Mouse (Mus musculus) embryonic fibroblast, embryonic 13.5 days (primary cell): Measurements from ENCODE around the gene H2-DMb2. TPM values are rescaled to one million over a fixed set of nuclear protein-coding genes. Genes with fewer than 3 reads are reported as not detected.

Experiments used
- H3K27ac ChIP-seq: 2 replicates; pipeline ENCODE4 v1.5.1; 2012; ENCODE audit warnings: low read length, control low read depth, inconsistent platforms; ENCODE audit not compliant: insufficient read depth
- H3K4me1 ChIP-seq: 2 replicates; pipeline ENCODE4 v1.6.1; 2011; ENCODE audit warnings: low read length; ENCODE audit not compliant: control insufficient read depth, insufficient read depth
- H3K4me3 ChIP-seq: 2 replicates; pipeline ENCODE4 v1.5.1; 2011; ENCODE audit warnings: mild to moderate bottlenecking, control low read depth, low read length; ENCODE audit not compliant: insufficient read depth
- CTCF ChIP-seq: IDR thresholded peaks from 2 replicates; pipeline ENCODE4 v1.5.1; 2011; ENCODE audit warnings: mild to moderate bottlenecking, control low read depth, low read length, moderate library complexity, borderline replicate concordance; ENCODE audit not compliant: insufficient read depth
- POLR2A ChIP-seq: IDR thresholded peaks from 2 replicates; pipeline ENCODE4 v1.6.1; 2011; ENCODE audit warnings: low read depth, mild to moderate bottlenecking, control low read depth, low read length, moderate library complexity
- polyA plus RNA-seq: library from polyadenylated mRNA; stranded (reverse); fragments of >200 nt; gene quantifications from 2 replicates; pipeline ENCODE4 v1.2.4, GENCODE M21; 2011; ENCODE audit warnings: low read depth; ENCODE audit not compliant: missing spikeins, insufficient read length

H2-DMb2 gene
- polyA plus RNA-seq, 1 experiment = not detected

GRCm38 (mm10) chr17:34188010-34188409 is 44.9 kb downstream of the H2-DMb2 start:
- peak overlapping the region; percentile 68 for H3K4me3 ChIP-seq
- H3K27ac ChIP-seq = peak overlapping the region; percentile 64
- TF ChIP-seq CTCF = no peak
- TF ChIP-seq POLR2A = no peak
- H3K4me1 ChIP-seq = no peaks in the 10 kb centered on the region

GRCm38 (mm10) chr17:34188986-34189385 is 45.9 kb downstream of the H2-DMb2 start:
- no peak overlapping the region for H3K4me3 ChIP-seq
- H3K4me1 ChIP-seq = no peaks in the 10 kb centered on the region
- H3K27ac ChIP-seq = no peak overlapping the region
- no peak for TF ChIP-seq CTCF
- TF ChIP-seq POLR2A = no peak

GRCm38 (mm10) chr17:34192852-34193251 is 49.7 kb downstream of the H2-DMb2 start:
- H3K27ac ChIP-seq = no peak overlapping the region
- TF ChIP-seq CTCF (no peak), POLR2A (no peak)
- H3K4me1 ChIP-seq = no peaks in the 10 kb centered on the region
- H3K4me3 ChIP-seq = no peak overlapping the region

GRCm38 (mm10) chr17:34193468-34193867 is 50.4 kb downstream of the H2-DMb2 start:
- H3K4me1 ChIP-seq = no peaks in the 10 kb centered on the region
- H3K27ac ChIP-seq = no peak overlapping the region
- no peak overlapping the region for H3K4me3 ChIP-seq
- TF ChIP-seq POLR2A (no peak), CTCF (no peak)

GRCm38 (mm10) chr17:34194723-34195122 is 51.6 kb downstream of the H2-DMb2 start:
- H3K4me1 ChIP-seq = no peaks in the 10 kb centered on the region
- no peak for TF ChIP-seq CTCF
- TF ChIP-seq POLR2A = no peak
- no peak overlapping the region for H3K27ac ChIP-seq
- no peak overlapping the region for H3K4me3 ChIP-seq

GRCm38 (mm10) chr17:34196491-34196890 is 53.4 kb downstream of the H2-DMb2 start:
- no peak for TF ChIP-seq POLR2A
- TF ChIP-seq CTCF = no peak
- no peaks in the 10 kb centered on the region for H3K4me1 ChIP-seq
- H3K27ac ChIP-seq = no peak overlapping the region
- no peak overlapping the region for H3K4me3 ChIP-seq

- Histone ChIP-seq H3K4me3 (peak within 1 kb of the TSS; percentile 47), H3K4me1 (no peaks in the 10 kb centered on the region), H3K27ac (no peak within 1 kb of the TSS)
- no peak for TF ChIP-seq CTCF
- 0 out of 2 replicates have a peak, but pooled peaks have one; percentile 40 for TF ChIP-seq POLR2A
Measured at GRCm38 (mm10) chr17:34196941-34197894, 54.1 kb downstream of the H2-DMb2 start, which contains the start of gene Psmb8. TSS of gene Psmb8 (plus strand) at chr17:34197721.

- Histone ChIP-seq H3K27ac (no peak overlapping the region), H3K4me1 (no peaks in the 10 kb centered on the region), H3K4me3 (peak overlapping the region; percentile 47)
- TF ChIP-seq CTCF (no peak), POLR2A (peak; percentile 35; the same call in 1 of the 2 replicates)
Measured at GRCm38 (mm10) chr17:34197904-34198520, 54.9 kb downstream of the H2-DMb2 start.

GRCm38 (mm10) chr17:34198521-34198912 is 55.4 kb downstream of the H2-DMb2 start:
- Histone ChIP-seq H3K4me3 (peak overlapping the region; percentile 47), H3K27ac (no peak overlapping the region), H3K4me1 (no peaks in the 10 kb centered on the region)
- TF ChIP-seq POLR2A (no peak), CTCF (no peak)

- no peak overlapping the region for H3K27ac ChIP-seq
- H3K4me3 ChIP-seq = no peak overlapping the region
- TF ChIP-seq POLR2A (no peak), CTCF (no peak)
- no peaks in the 10 kb centered on the region for H3K4me1 ChIP-seq
Measured at GRCm38 (mm10) chr17:34199050-34199619, 56.0 kb downstream of the H2-DMb2 start.
